Mouse (Mus musculus): ENCODE measurements around the gene Capn1.
A peak's percentile ranks its signal among the peaks of the same experiment; 100 is the strongest.

Gene Capn1

GRCm38 (mm10) chr19:5992012-5992411, 23.7 kb downstream of the Capn1 start:
- no peak for ATAC-seq (ENCODE audit: insufficient number of reproducible peaks, low FRiP score, low TSS enrichment)

GRCm38 (mm10) chr19:5991467-5991866, 24.2 kb downstream of the Capn1 start:
- no peak for ATAC-seq (ENCODE audit: insufficient number of reproducible peaks, low FRiP score, low TSS enrichment)

GRCm38 (mm10) chr19:5990921-5991320, 24.8 kb downstream of the Capn1 start:
- no peak for ATAC-seq (ENCODE audit: insufficient number of reproducible peaks, low FRiP score, low TSS enrichment)

GRCm38 (mm10) chr19:5990033-5990432, 25.7 kb downstream of the Capn1 start:
- ATAC-seq (ENCODE audit: insufficient number of reproducible peaks, low FRiP score, low TSS enrichment) = no peak

GRCm38 (mm10) chr19:5989585-5989984, 26.1 kb downstream of the Capn1 start:
- no peak for ATAC-seq (ENCODE audit: insufficient number of reproducible peaks, low FRiP score, low TSS enrichment)

GRCm38 (mm10) chr19:5988815-5989452, 26.8 kb downstream of the Capn1 start:
- ATAC-seq (ENCODE audit: insufficient number of reproducible peaks, low FRiP score, low TSS enrichment) = no peak

- ATAC-seq (ENCODE audit: insufficient number of reproducible peaks, low FRiP score, low TSS enrichment) = no peak
These were observed 27.5 kb downstream of the Capn1 start for GRCm38 (mm10) chr19:5988027-5988814.

- no peak for ATAC-seq (ENCODE audit: insufficient number of reproducible peaks, low FRiP score, low TSS enrichment)
These were observed 29.7 kb downstream of the Capn1 start, which contains the start of gene Slc22a20 for GRCm38 (mm10) chr19:5986043-5986442. Slc22a20 (minus strand) TSS chr19:5986143.

- ATAC-seq (ENCODE audit: insufficient number of reproducible peaks, low FRiP score, low TSS enrichment) = no peak
These were observed 35.2 kb downstream of the Capn1 start for GRCm38 (mm10) chr19:5980477-5980876.

- no peak for ATAC-seq (ENCODE audit: insufficient number of reproducible peaks, low FRiP score, low TSS enrichment)
These were observed 38.0 kb downstream of the Capn1 start for GRCm38 (mm10) chr19:5977717-5978116.

GRCm38 (mm10) chr19:5975676-5976075, 40.0 kb downstream of the Capn1 start:
- ATAC-seq (ENCODE audit: insufficient number of reproducible peaks, low FRiP score, low TSS enrichment) = no peak

GRCm38 (mm10) chr19:5975112-5975511, 40.6 kb downstream of the Capn1 start:
- ATAC-seq (ENCODE audit: insufficient number of reproducible peaks, low FRiP score, low TSS enrichment) = no peak

- no peak for ATAC-seq (ENCODE audit: insufficient number of reproducible peaks, low FRiP score, low TSS enrichment)
These were observed 48.0 kb downstream of the Capn1 start for GRCm38 (mm10) chr19:5967664-5968063.

GRCm38 (mm10) chr19:5966786-5967185, 48.9 kb downstream of the Capn1 start:
- ATAC-seq (ENCODE audit: insufficient number of reproducible peaks, low FRiP score, low TSS enrichment) = no peak

- no peak for ATAC-seq (ENCODE audit: insufficient number of reproducible peaks, low FRiP score, low TSS enrichment)
These were observed 49.8 kb downstream of the Capn1 start for GRCm38 (mm10) chr19:5965910-5966309.

GRCm38 (mm10) chr19:5965280-5965679, 50.4 kb downstream of the Capn1 start:
- no peak for ATAC-seq (ENCODE audit: insufficient number of reproducible peaks, low FRiP score, low TSS enrichment)

- no peak for ATAC-seq (ENCODE audit: insufficient number of reproducible peaks, low FRiP score, low TSS enrichment)
These were observed 50.9 kb downstream of the Capn1 start for GRCm38 (mm10) chr19:5964804-5965203.

- ATAC-seq (ENCODE audit: insufficient number of reproducible peaks, low FRiP score, low TSS enrichment) = peak; percentile 74; the same call in 1 of the 2 replicates
These were observed 51.7 kb downstream of the Capn1 start, which contains the start of gene Pola2 for GRCm38 (mm10) chr19:5963883-5964562. Pola2 (minus strand) TSS chr19:5964202.

GRCm38 (mm10) chr19:5962651-5963050, 53.0 kb downstream of the Capn1 start:
- no peak for ATAC-seq (ENCODE audit: insufficient number of reproducible peaks, low FRiP score, low TSS enrichment)

GRCm38 (mm10) chr19:5957371-5957770, 58.3 kb downstream of the Capn1 start:
- ATAC-seq (ENCODE audit: insufficient number of reproducible peaks, low FRiP score, low TSS enrichment) = no peak

- ATAC-seq (ENCODE audit: insufficient number of reproducible peaks, low FRiP score, low TSS enrichment) = peak; percentile 45; the same call in 1 of the 2 replicates
These were observed 59.0 kb downstream of the Capn1 start for GRCm38 (mm10) chr19:5956685-5957084.

Measured in cerebellum, adult (tissue).